Comparison of ENCODE assay signal across 9 mouse cellular contexts in genomic region chr15:7154010-7154736, GRCm38 (mm10).
A peak's percentile ranks its signal among the peaks of the same experiment; 100 is the strongest.
DNase-seq lines count a peak whose midpoint lies in the region; ATAC-seq and TF ChIP-seq lines count a peak whose summit lies in the region.
"Had no signal": no experiment of that assay in that cellular context is flagged by ENCODE, and none has a peak within 500 bp of the region (broad histone marks: within the 10 kb centered on the region; RNA-seq: fewer than 3 reads in every experiment).

No protein-coding gene starts in this region.

- H3K27ac ChIP-seq in intestine, embryonic 15.5 days: peak overlapping the region; percentile 48; the same call in 1 of the 2 replicates
- H3K27ac ChIP-seq in intestine, postnatal 0 days (ENCODE audit: low read depth, low read length): no peak overlapping the region
- H3K27ac ChIP-seq in midbrain, embryonic 13.5 days: no peak overlapping the region
- H3K27ac ChIP-seq in midbrain, embryonic 16.5 days (ENCODE audit: low read length): no peak overlapping the region
- H3K27ac ChIP-seq: limb, embryonic 13.5 days had no signal

- H3K9ac ChIP-seq in intestine, embryonic 15.5 days: no peak overlapping the region
- H3K9ac ChIP-seq in intestine, postnatal 0 days (ENCODE audit: low read depth, low read length): no peak overlapping the region
- no peak overlapping the region for H3K9ac ChIP-seq in midbrain, embryonic 13.5 days (replicated peaks)
- H3K9ac ChIP-seq in midbrain, embryonic 16.5 days (ENCODE audit: low read depth, low read length): no peak overlapping the region
- H3K9ac ChIP-seq: limb, embryonic 13.5 days had no signal

- no peak for ATAC-seq in intestine, embryonic 15.5 days
- ATAC-seq in intestine, postnatal 0 days: no peak
- peak; percentile 22; the same call in 1 of the 2 replicates for ATAC-seq in midbrain, embryonic 13.5 days
- no peak for ATAC-seq in midbrain, embryonic 16.5 days
- ATAC-seq in activated CD4-positive, CD25-positive, alpha-beta regulatory T cell, adult 4 months: no peak

- no peak overlapping the region for H3K4me2 ChIP-seq in intestine, embryonic 15.5 days (replicated peaks)
- no peak overlapping the region for H3K4me2 ChIP-seq in intestine, postnatal 0 days (replicated peaks; ENCODE audit: low read depth)
- H3K4me2 ChIP-seq in midbrain, embryonic 13.5 days (replicated peaks): no peak overlapping the region
- H3K4me2 ChIP-seq in midbrain, embryonic 16.5 days (ENCODE audit: low read length): no peak overlapping the region
- H3K4me2 ChIP-seq: limb, embryonic 13.5 days had no signal

- H3K4me3 ChIP-seq in intestine, embryonic 15.5 days (replicated peaks): no peak overlapping the region
- no peak overlapping the region for H3K4me3 ChIP-seq in intestine, postnatal 0 days (ENCODE audit: low read depth, low read length)
- H3K4me3 ChIP-seq in midbrain, embryonic 13.5 days (replicated peaks): no peak overlapping the region
- no peak overlapping the region for H3K4me3 ChIP-seq in midbrain, embryonic 16.5 days (ENCODE audit: low read depth, low read length)
- H3K4me3 ChIP-seq: limb, embryonic 13.5 days had no signal

- no peaks in the 10 kb centered on the region for H3K27me3 ChIP-seq in intestine, embryonic 15.5 days (replicated peaks)
- peaks cover 3% of the 10 kb centered on the region; the same call in 1 of the 2 replicates for H3K27me3 ChIP-seq in intestine, postnatal 0 days (replicated peaks; ENCODE audit: control insufficient read depth, insufficient read depth, low read length)
- H3K27me3 ChIP-seq in midbrain, embryonic 13.5 days: no peaks in the 10 kb centered on the region
- H3K27me3 ChIP-seq in midbrain, embryonic 16.5 days (ENCODE audit: control insufficient read depth, insufficient read depth, low read depth, low read length): no peaks in the 10 kb centered on the region
- H3K27me3 ChIP-seq: limb, embryonic 13.5 days had no signal

- DNase-seq in heart, adult 9 months (ENCODE audit: low spot score in 2 of 2): peak; percentile 69 to 73
- peak; percentile 54 to 60 for DNase-seq in kidney, postnatal 25 days
- DNase-seq in thymus, adult 18-20 months: no peak

- 77% methylated on average over 15 of the region's 15 CpGs for WGBS in intestine, embryonic 15.5 days
- 68% methylated on average over 15 of the region's 15 CpGs for WGBS in intestine, postnatal 0 days
- WGBS in midbrain, embryonic 13.5 days: 91% methylated on average over 15 of the region's 15 CpGs
- 83% methylated on average over 15 of the region's 15 CpGs for WGBS in midbrain, embryonic 16.5 days

- H3K36me3 ChIP-seq in intestine, embryonic 15.5 days: no peaks in the 10 kb centered on the region
- no peaks in the 10 kb centered on the region for H3K36me3 ChIP-seq in intestine, postnatal 0 days (ENCODE audit: control insufficient read depth, insufficient read depth)
- peaks cover 4% of the 10 kb centered on the region for H3K36me3 ChIP-seq in midbrain, embryonic 13.5 days
- H3K36me3 ChIP-seq in midbrain, embryonic 16.5 days (ENCODE audit: control insufficient read depth, insufficient read depth, low read length): no peaks in the 10 kb centered on the region

- 0 out of 2 replicates have a peak, but pooled peaks cover 4% of the 10 kb centered on the region for H3K4me1 ChIP-seq in intestine, embryonic 15.5 days (replicated peaks)
- no peaks in the 10 kb centered on the region for H3K4me1 ChIP-seq in intestine, postnatal 0 days (replicated peaks; ENCODE audit: control insufficient read depth, insufficient read depth, low read length)
- H3K4me1 ChIP-seq in midbrain, embryonic 13.5 days (replicated peaks): peaks cover 7% of the 10 kb centered on the region
- H3K4me1 ChIP-seq in midbrain, embryonic 16.5 days (ENCODE audit: control insufficient read depth, insufficient read depth, low read length): peaks cover 2% of the 10 kb centered on the region; the same call in 1 of the 2 replicates

- H3K9me3 ChIP-seq in intestine, embryonic 15.5 days: no peaks in the 10 kb centered on the region
- H3K9me3 ChIP-seq in intestine, postnatal 0 days (ENCODE audit: control insufficient read depth): no peaks in the 10 kb centered on the region
- no peaks in the 10 kb centered on the region for H3K9me3 ChIP-seq in midbrain, embryonic 13.5 days
- no peaks in the 10 kb centered on the region for H3K9me3 ChIP-seq in midbrain, embryonic 16.5 days (replicated peaks; ENCODE audit: control insufficient read depth, low read length, poor library complexity, severe bottlenecking)
- H3K9me3 ChIP-seq: limb, embryonic 13.5 days had no signal

- no peak for TF ChIP-seq CTCF in intestine, postnatal 0 days (IDR thresholded peaks at IDR 0.05; ENCODE audit: low read depth)

Comparison
In these comparisons a context has a peak if more than half of its experiments do, and no peak if none do; other contexts are left out.
1. DNase-seq: peak in heart, adult 9 months (2 of 2) and kidney, postnatal 25 days (2 of 2); none in thymus, adult 18-20 months (0 of 2).